Mouse (Mus musculus) layer of hippocampus, postnatal 14 days (tissue): Measurements from ENCODE around the gene Pole3. TPM values are rescaled to one million over a fixed set of nuclear protein-coding genes. Genes with fewer than 3 reads are reported as not detected.
"Not testable (repeated sequence)": the region's sequence is repeated elsewhere in the genome, so short reads cannot be mapped to it uniquely, and the experiment has no call there.

Source experiments
- DNase-seq, 2 experiments: peaks; one replicate each; pipeline ENCODE4 v3.0.0; 2021 to 2022; ENCODE audit warnings: low spot score in 2 of 2, mixed read lengths in 1 of 2
- total RNA-seq, 2 experiments: library from RNA; stranded (reverse); gene quantifications; 2 replicates each; pipeline ENCODE4 v1.2.3; 2021

The Pole3 gene
- total RNA-seq, 2 experiments from 2014 or later, result 23.8 to 26.3 TPM

- peak in 1 of 2 experiments; percentile 45 for DNase-seq
These were observed 32.2 kb downstream of the Pole3 start for GRCm38 (mm10) chr4:62492682-62493081.

DNA sequence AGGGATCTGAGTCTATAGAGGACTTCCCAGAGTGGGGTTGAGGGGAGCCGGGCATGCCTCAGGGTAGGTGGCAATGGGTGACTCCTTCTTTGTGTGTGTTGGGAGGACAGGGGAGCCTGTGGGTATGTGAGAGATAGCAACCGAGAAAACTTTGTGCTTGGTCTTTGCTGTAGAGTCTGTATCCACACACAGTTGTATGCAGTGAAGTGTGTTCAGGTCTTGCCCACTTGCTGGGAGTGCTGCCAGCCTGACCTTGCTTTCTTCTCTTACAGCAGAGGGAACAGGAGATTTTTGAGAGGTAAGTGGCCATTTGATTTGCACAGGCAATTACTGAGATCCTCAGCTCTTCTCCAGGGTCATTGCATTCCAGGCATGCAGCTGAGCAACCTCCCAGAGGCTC lies 37.0 kb downstream of the Pole3 start:
- no peak for DNase-seq

DNA sequence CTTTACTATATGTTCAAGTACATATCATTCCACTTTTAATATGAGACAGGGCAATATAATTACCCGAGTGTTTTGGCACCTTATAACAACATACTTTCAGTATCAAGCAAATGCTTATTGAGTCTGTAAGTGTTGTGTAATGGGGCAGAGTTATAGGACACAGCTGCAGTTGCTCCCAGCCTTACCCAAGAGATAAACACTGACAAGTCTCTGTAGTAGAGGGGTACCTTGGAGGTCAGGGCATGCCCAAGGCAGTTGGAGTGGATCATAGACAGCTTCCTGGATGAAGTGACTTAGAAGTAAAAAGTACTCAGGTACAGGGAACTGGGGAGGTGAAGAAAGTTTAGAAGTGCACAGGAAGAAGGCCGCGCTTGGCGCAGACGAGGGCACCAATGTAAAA lies 37.7 kb downstream of the Pole3 start:
- DNase-seq, result no peak

- no peak for DNase-seq
These were observed 38.6 kb downstream of the Pole3 start for GRCm38 (mm10) chr4:62486162-62486696.

DNA sequence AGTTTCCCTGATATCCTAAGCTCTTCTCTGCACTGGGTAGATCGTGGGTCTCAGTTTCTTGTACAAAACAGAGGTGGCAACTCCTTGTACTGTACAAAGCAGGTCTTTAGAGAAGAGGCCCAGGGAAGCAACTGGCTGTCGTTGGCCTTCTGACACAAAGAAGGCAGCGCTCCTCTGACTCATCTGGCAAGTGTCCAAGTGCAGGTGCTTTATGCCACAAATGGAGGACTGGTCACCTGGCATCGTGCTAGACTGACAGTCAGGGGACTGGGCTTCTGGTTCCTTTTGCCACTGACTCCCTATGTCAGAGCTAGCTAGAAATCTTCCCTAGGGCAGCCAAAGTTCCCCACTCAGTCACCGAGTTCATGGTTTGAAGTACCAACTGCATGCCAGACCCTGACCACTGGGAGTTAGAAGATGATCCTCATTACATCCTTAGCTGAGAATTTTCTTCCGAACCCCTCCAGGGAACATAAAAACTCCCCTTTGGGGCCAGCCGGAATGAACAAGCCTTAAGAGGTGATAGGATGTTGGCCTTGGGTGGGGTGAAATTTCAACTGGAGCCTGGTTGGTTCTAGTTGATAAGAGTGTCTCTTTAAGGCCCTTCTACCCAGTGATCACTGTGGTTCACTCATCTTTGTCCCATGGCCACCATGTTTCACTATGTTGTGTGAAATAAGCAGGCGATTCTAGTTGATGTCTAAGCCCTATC lies 39.3 kb downstream of the Pole3 start:
- DNase-seq, result no peak

- no peak for DNase-seq
These were observed 39.9 kb downstream of the Pole3 start for GRCm38 (mm10) chr4:62484928-62485327.

DNA sequence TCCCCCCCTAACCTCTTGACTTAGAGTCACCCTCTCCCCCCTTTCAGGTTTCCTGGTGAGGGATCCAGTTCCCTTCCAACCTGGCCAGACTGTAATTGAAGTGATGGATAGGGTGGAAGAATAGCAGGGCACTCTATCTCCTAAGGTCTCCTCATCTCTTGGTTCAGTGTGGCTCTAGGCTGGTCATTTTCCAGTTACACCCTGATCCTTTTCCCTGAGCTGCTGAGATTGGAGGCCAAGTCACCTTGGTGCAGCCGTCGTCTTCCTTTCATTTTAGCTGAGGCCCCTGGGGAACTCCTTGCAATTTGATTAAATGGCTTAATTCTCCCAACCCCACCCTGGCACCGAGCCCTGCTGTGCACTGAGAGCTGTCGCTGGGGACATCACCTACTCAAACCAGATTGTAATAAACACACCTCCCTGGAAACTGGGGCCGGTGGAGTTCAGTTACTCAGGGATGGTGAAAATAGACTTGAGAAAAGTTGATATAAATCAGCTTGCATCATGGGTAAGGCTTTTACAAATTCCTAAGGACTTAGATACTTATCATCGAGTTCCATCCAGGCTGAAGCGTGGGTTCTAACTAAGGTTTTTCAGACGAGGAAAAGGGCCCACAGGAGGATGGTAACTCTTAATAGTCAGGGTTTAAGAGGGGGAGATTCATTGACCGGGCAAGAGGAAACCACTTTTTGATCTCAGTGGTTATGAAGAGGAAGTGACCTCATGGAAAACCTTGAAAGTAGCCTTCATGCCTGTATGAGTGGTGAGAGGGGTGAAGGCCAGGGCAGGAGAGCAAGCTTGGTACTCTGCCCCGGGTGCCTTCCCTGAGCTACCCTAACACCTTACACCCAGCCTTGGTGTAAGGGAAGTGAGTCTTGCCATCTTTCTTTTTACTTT lies 43.9 kb downstream of the Pole3 start:
- no peak for DNase-seq

- DNase-seq, result no peak
These were observed 44.7 kb downstream of the Pole3 start, which contains the start of gene Bspry for GRCm38 (mm10) chr4:62479937-62480708. Gene Bspry, plus strand, starts transcription at chr4:62480053.

DNA sequence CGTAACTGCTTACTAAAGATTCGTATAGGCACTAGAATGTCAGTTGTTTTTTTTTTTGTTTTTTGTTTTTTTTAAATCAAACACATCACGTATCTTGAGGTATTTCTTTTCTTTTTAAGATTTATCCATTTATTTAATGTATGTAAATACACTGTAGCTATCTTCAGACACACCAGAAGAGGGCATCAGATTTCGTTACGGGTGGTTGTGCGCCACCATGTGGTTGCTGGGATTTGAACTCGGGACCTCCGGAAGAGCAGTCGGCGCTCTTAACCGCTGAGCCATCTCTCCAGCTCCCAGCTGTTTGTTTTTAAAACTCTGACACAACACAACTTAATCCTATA lies 45.3 kb downstream of the Pole3 start:
- DNase-seq, result not testable (repeated sequence)

GRCm38 (mm10) chr4:62477542-62478244 lies 47.2 kb downstream of the Pole3 start:
- no peak for DNase-seq

GRCm38 (mm10) chr4:62475793-62476192 lies 49.1 kb downstream of the Pole3 start:
- DNase-seq, result no peak

DNA sequence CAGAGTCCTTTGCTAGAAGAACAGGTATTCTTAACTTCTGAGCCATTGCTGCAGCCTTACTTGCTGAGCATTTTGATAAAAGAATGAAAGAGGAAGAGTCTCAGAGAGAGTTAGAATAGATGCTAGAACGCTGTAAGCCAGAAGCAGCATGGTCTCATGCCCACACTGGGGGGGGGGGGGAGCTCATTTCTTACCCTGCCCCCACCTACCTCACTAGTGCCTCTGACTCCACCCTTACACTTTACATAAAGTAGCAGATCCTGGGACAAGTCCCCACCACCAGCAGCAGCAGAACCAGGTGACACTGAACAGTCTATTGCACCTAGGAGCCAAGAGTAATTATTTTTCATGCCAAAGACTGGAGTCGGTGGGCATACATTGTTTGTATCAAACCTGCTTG lies 49.7 kb downstream of the Pole3 start:
- no peak for DNase-seq

Other genes starting within 250 kb of the Pole3 start
- gene Fkbp15, start 164.5 kb downstream of the Pole3 start, total RNA-seq, result 10 to 100 TPM; 42.3 to 44.8 TPM
- 10 to 100 TPM; 27.5 to 36.7 TPM for gene Slc31a1, start 164.3 kb downstream of the Pole3 start, total RNA-seq
- gene Cdc26, start 116.4 kb downstream of the Pole3 start, total RNA-seq, result 10 to 100 TPM; 48.4 to 49.3 TPM
- 10 to 100 TPM; 11.8 to 12.8 TPM for gene Prpf4, start 116.3 kb downstream of the Pole3 start, total RNA-seq
- gene Rnf183, start 89.8 kb downstream of the Pole3 start, total RNA-seq, result not detected
- 1 to 10 TPM; 5.4 to 5.8 TPM for gene Wdr31, start 54.2 kb downstream of the Pole3 start, total RNA-seq
- under 1 TPM; 0.30 to 0.67 TPM for gene Bspry, start 45.0 kb downstream of the Pole3 start, total RNA-seq
- 10 to 100 TPM; 10.0 to 10.9 TPM for gene Hdhd3, start 21.6 kb downstream of the Pole3 start, total RNA-seq
- 10 to 100 TPM; 21.7 to 27.6 TPM for gene Alad, start 5.2 kb downstream of the Pole3 start, total RNA-seq
- under 1 TPM; 0.30 to 0.57 TPM for gene 4933430I17Rik, start 301 bp upstream of the Pole3 start, total RNA-seq
- 10 to 100 TPM; 24.4 to 26.5 TPM for gene Rgs3, start 34.8 kb upstream of the Pole3 start, total RNA-seq